Mouse (Mus musculus) embryonic facial prominence, embryonic 15.5 days (tissue): ENCODE measurements around the gene Kif1c. TPM values are rescaled to one million over a fixed set of nuclear protein-coding genes. Genes with fewer than 3 reads are reported as not detected.
A peak's percentile ranks its signal among the peaks of the same experiment; 100 is the strongest.

Experiments
- ATAC-seq: fragments of 200-750 bp; cut with Nextera tagmentation; 2 replicates; pipeline ENCODE4 v1.8.0; 2017; ENCODE audit warnings: low read depth, moderate TSS enrichment; ENCODE audit not compliant: insufficient number of reproducible peaks, low FRiP score, low TSS enrichment
- H3K27ac ChIP-seq: fragments of 300-500 bp; sonication (generic); replicated peaks from 2 replicates; pipeline ENCODE4 v1.5.1; 2015; ENCODE audit warnings: mild to moderate bottlenecking, inconsistent platforms
- H3K27me3 ChIP-seq: fragments of 300-500 bp; sonication (generic); 2 replicates; pipeline ENCODE4 v1.6.1; 2015; ENCODE audit warnings: inconsistent platforms
- H3K36me3 ChIP-seq: fragments of 300-500 bp; sonication (generic); 2 replicates; pipeline ENCODE4 v1.6.1; 2015; ENCODE audit warnings: mild to moderate bottlenecking, inconsistent platforms
- H3K4me1 ChIP-seq: fragments of 300-500 bp; sonication (generic); 2 replicates; pipeline ENCODE4 v1.6.1; 2015; ENCODE audit warnings: inconsistent platforms
- H3K4me2 ChIP-seq: fragments of 300-500 bp; sonication (generic); replicated peaks from 2 replicates; pipeline ENCODE4 v1.6.1; 2015; ENCODE audit warnings: mild to moderate bottlenecking, inconsistent platforms
- H3K4me3 ChIP-seq: fragments of 300-500 bp; sonication (generic); replicated peaks from 2 replicates; pipeline ENCODE4 v1.5.1; 2015; ENCODE audit warnings: mild to moderate bottlenecking, inconsistent platforms
- H3K9ac ChIP-seq: fragments of 300-500 bp; sonication (generic); 2 replicates; pipeline ENCODE4 v1.6.1; 2015; ENCODE audit warnings: inconsistent platforms
- H3K9me3 ChIP-seq: fragments of 300-500 bp; sonication (generic); replicated peaks from 2 replicates; pipeline ENCODE4 v1.6.1; 2016; ENCODE audit warnings: inconsistent platforms
- WGBS: fragments of 180-500 bp; shearing (Covaris S2); methylation state at CpG from one replicate; pipeline ENCODE4 v1.1.7; 2015; 5-methylcytosine and 5-hydroxymethylcytosine counted together
- polyA plus RNA-seq: library from polyadenylated mRNA; unstranded; fragments of >200 nt; fragmentation: Nextera tagmentation; extraction: Ambion mirVana; gene quantifications from 2 replicates; pipeline ENCODE4 v1.2.1, GENCODE M21; 2015

Gene Kif1c
- polyA plus RNA-seq, 1 experiment from 2014 or later = 4.7 TPM

- 82% methylated on average over 5 of the region's 5 CpGs for WGBS
- H3K4me1 ChIP-seq = no peaks in the 10 kb centered on the region
- no peak overlapping the region for H3K4me2 ChIP-seq
- no peaks in the 10 kb centered on the region for H3K27me3 ChIP-seq
- H3K9me3 ChIP-seq = no peaks in the 10 kb centered on the region
- no peak overlapping the region for H3K27ac ChIP-seq
- H3K4me3 ChIP-seq = no peak overlapping the region
- peaks cover 66% of the 10 kb centered on the region for H3K36me3 ChIP-seq
- no peak for ATAC-seq
- H3K9ac ChIP-seq = no peak overlapping the region
Measured at GRCm38 (mm10) chr11:70727385-70727784, 27.0 kb downstream of the Kif1c start.

- no peak overlapping the region for H3K27ac ChIP-seq
- no peak overlapping the region for H3K9ac ChIP-seq
- no peak overlapping the region for H3K4me3 ChIP-seq
- 80% methylated on average over 9 of the region's 9 CpGs for WGBS
- no peaks in the 10 kb centered on the region for H3K27me3 ChIP-seq
- ATAC-seq = peak; percentile 43; the same call in 1 of the 2 replicates
- H3K9me3 ChIP-seq = no peaks in the 10 kb centered on the region
- no peak overlapping the region for H3K4me2 ChIP-seq
- peaks cover 35% of the 10 kb centered on the region for H3K36me3 ChIP-seq
- no peaks in the 10 kb centered on the region for H3K4me1 ChIP-seq
Measured at GRCm38 (mm10) chr11:70730427-70731038, 30.2 kb downstream of the Kif1c start.

DNA sequence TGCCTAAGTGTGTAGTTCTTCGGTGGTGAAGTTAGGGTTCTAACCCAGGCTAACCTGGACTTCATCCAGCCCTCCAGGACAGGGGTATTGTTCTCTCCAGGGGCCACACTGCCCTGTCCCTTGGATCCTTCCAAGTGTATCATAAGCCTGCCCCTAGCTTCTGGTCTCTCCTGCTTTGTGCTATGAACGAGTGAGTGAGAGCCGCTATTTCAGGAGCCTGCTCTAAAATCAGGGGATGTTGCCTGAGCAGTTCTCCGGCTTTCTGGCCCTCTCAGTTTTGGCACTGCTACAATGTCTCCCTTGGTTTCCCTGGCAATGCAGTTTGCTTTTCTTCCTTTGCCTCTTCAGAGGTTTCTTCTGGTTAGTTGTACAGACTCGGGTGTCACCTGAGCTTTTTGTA lies 30.8 kb downstream of the Kif1c start:
- H3K27me3 ChIP-seq = no peaks in the 10 kb centered on the region
- no peaks in the 10 kb centered on the region for H3K4me1 ChIP-seq
- WGBS = 55% methylated on average over 5 of the region's 5 CpGs
- peaks cover 29% of the 10 kb centered on the region for H3K36me3 ChIP-seq
- no peak overlapping the region for H3K4me2 ChIP-seq
- H3K9ac ChIP-seq = no peak overlapping the region
- H3K4me3 ChIP-seq = no peak overlapping the region
- no peaks in the 10 kb centered on the region for H3K9me3 ChIP-seq
- no peak for ATAC-seq
- H3K27ac ChIP-seq = no peak overlapping the region

DNA sequence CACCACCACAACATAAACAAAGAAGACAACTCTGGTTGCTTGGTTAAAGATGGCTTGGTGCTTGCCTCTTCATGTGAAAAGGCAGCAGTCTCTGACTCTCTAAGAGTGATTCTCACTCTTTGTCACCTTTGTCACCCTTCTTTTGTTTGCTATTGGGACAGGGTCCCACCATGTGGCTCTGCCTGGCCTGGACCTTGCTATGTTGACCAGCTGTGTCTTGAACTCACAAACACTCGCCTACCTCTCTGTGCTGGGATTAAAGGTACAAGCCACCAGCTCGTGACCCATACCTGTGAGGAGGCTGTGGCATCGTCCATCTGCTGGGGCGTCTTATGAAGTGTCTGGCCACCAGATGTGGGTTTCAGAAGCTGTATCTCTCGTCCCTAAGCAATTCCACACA lies 32.9 kb downstream of the Kif1c start:
- no peaks in the 10 kb centered on the region for H3K4me1 ChIP-seq
- 43% methylated on average over 5 of the region's 5 CpGs for WGBS
- H3K27me3 ChIP-seq = no peaks in the 10 kb centered on the region
- ATAC-seq = no peak
- no peak overlapping the region for H3K4me2 ChIP-seq
- H3K36me3 ChIP-seq = peaks cover 9% of the 10 kb centered on the region
- no peak overlapping the region for H3K9ac ChIP-seq
- H3K27ac ChIP-seq = no peak overlapping the region
- no peaks in the 10 kb centered on the region for H3K9me3 ChIP-seq
- H3K4me3 ChIP-seq = no peak overlapping the region

DNA sequence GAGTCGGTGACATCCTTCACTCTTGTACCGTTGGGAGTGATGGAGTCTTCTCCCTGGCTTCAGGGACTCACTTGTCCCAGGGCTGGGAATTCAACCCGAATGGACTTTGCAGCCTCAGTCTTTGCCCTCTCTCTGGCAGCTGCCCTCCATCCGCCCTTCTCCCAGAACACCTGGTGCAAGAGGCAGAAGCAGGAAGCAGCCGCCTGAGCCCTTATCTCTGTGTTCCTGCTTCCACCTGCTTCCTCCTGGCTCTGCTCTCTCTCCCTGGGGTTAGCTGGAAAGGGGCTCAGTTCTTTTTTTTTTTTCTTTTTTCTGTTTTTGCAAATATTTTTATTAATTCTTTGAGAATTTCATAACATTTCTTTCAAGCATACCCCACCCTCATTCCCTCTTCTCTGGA lies 37.4 kb downstream of the Kif1c start:
- no peak for ATAC-seq
- H3K4me2 ChIP-seq = no peak overlapping the region
- H3K4me1 ChIP-seq = 0 out of 2 replicates have a peak, but pooled peaks cover 2% of the 10 kb centered on the region
- H3K9me3 ChIP-seq = no peaks in the 10 kb centered on the region
- H3K27ac ChIP-seq = no peak overlapping the region
- no peaks in the 10 kb centered on the region for H3K27me3 ChIP-seq
- no peak overlapping the region for H3K9ac ChIP-seq
- WGBS = 65% methylated on average over 5 of the region's 5 CpGs
- no peak overlapping the region for H3K4me3 ChIP-seq
- H3K36me3 ChIP-seq = no peaks in the 10 kb centered on the region

DNA sequence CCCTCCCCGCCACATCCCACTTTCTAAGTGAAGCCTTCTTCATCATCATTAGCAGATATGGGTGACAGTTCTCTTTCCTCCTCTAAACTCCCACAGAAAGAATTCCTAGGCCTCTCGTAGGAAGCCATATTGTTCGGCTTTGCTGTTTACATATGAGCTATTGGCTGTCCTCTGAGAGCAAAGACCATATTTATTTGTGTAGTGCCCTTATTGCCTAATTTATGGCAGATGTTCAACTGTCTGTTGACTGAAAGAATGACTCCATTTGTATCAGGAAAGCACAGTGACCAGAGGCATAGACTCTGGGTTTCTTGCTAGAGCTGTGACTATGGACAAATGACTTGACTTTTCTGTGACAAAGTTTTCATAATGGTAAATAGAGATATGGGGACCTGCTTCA lies 41.3 kb downstream of the Kif1c start:
- H3K36me3 ChIP-seq = no peaks in the 10 kb centered on the region
- 78% methylated on average over 3 of the region's 3 CpGs for WGBS

GRCm38 (mm10) chr11:70742117-70742516 lies 41.8 kb downstream of the Kif1c start:
- Histone ChIP-seq H3K36me3 (no peaks in the 10 kb centered on the region), H3K27ac (no peak overlapping the region), H3K27me3 (no peaks in the 10 kb centered on the region), H3K4me1 (0 out of 2 replicates have a peak, but pooled peaks cover 4% of the 10 kb centered on the region), H3K9ac (no peak overlapping the region), H3K9me3 (no peaks in the 10 kb centered on the region), H3K4me2 (no peak overlapping the region), H3K4me3 (no peak overlapping the region)
- WGBS = 67% methylated on average over 7 of the region's 7 CpGs
- no peak for ATAC-seq

More for the DNA sequence above, 41.3 kb downstream of the Kif1c start:
- no peaks in the 10 kb centered on the region for H3K9me3 ChIP-seq
- no peak overlapping the region for H3K27ac ChIP-seq
- H3K4me1 ChIP-seq = 0 out of 2 replicates have a peak, but pooled peaks cover 4% of the 10 kb centered on the region
- no peak for ATAC-seq
- H3K9ac ChIP-seq = no peak overlapping the region
- no peaks in the 10 kb centered on the region for H3K27me3 ChIP-seq
- no peak overlapping the region for H3K4me3 ChIP-seq
- H3K4me2 ChIP-seq = no peak overlapping the region

- H3K4me3 ChIP-seq = no peak overlapping the region
- H3K27me3 ChIP-seq = no peaks in the 10 kb centered on the region
Measured at GRCm38 (mm10) chr11:70742581-70743459, 42.5 kb downstream of the Kif1c start.

GRCm38 (mm10) chr11:70745636-70746035 lies 45.3 kb downstream of the Kif1c start:
- Histone ChIP-seq H3K27me3 (no peaks in the 10 kb centered on the region), H3K4me1 (0 out of 2 replicates have a peak, but pooled peaks cover 4% of the 10 kb centered on the region), H3K36me3 (no peaks in the 10 kb centered on the region), H3K4me2 (no peak overlapping the region), H3K9me3 (no peaks in the 10 kb centered on the region), H3K27ac (no peak overlapping the region), H3K4me3 (no peak overlapping the region), H3K9ac (no peak overlapping the region)
- WGBS = 73% methylated on average over 7 of the region's 7 CpGs
- ATAC-seq = no peak

More at GRCm38 (mm10) chr11:70742581-70743459, 42.5 kb downstream of the Kif1c start:
- Histone ChIP-seq H3K4me2 (no peak overlapping the region), H3K36me3 (no peaks in the 10 kb centered on the region), H3K9me3 (no peaks in the 10 kb centered on the region), H3K9ac (no peak overlapping the region), H3K4me1 (0 out of 2 replicates have a peak, but pooled peaks cover 4% of the 10 kb centered on the region), H3K27ac (no peak overlapping the region)
- 67% methylated on average over 12 of the region's 12 CpGs for WGBS
- ATAC-seq = no peak

DNA sequence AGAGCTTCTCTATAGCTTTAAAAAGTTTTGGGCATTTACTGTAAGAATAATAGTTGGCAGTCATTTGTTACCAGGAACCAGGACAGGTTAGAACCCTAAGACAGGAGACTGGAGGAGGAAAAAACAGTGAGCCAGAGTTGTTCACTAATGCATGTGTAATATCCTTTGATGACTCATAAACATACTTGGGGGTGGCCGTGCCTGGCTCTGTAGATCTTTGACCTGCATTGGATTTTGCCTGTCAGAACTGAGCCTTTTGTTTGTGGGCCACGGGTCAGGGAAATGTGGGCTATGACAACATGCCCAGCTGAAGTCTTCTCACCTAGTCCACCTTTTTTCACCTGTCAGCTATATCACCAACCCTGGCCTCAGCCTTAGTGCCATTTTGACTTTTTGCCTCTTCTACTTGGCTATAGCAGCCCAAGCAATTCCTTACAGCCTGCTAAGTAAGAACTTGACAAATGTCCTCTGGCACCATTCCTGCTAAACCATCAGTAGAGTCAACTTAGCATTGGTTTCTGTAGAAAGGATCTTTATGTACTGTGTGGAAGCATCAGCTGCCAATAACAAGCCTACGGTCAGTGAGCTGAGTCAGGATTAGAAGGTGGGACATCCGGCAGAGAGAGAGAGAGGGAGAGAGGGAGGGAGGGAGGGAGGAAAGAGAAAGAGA lies 47.7 kb downstream of the Kif1c start:
- WGBS = 86% methylated on average over 4 of the region's 4 CpGs

GRCm38 (mm10) chr11:70752337-70753017 lies 52.1 kb downstream of the Kif1c start:
- Histone ChIP-seq H3K9ac (no peak overlapping the region), H3K9me3 (no peaks in the 10 kb centered on the region), H3K4me3 (no peak overlapping the region), H3K4me2 (no peak overlapping the region), H3K36me3 (no peaks in the 10 kb centered on the region), H3K27ac (no peak overlapping the region), H3K27me3 (no peaks in the 10 kb centered on the region), H3K4me1 (no peaks in the 10 kb centered on the region)
- ATAC-seq = no peak
- WGBS = 81% methylated on average over 4 of the region's 4 CpGs

More for the DNA sequence above, 47.7 kb downstream of the Kif1c start:
- no peaks in the 10 kb centered on the region for H3K9me3 ChIP-seq
- H3K27me3 ChIP-seq = no peaks in the 10 kb centered on the region
- no peaks in the 10 kb centered on the region for H3K36me3 ChIP-seq
- no peak for ATAC-seq
- H3K4me3 ChIP-seq = no peak overlapping the region
- H3K4me2 ChIP-seq = no peak overlapping the region
- H3K4me1 ChIP-seq = no peaks in the 10 kb centered on the region
- no peak overlapping the region for H3K27ac ChIP-seq
- no peak overlapping the region for H3K9ac ChIP-seq
